Mouse (Mus musculus) CH12F3 (cell line): ENCODE results near the gene Rps6ka5.

Experiments
- in situ Hi-C: fragments of 300-500 bp; cut with MboI; formaldehyde crosslinking; loops from 2 replicates; pipeline ENCODE4 v1.14.3; 2020; ENCODE audit warnings: low sequenced_read_pairs

Rps6ka5 gene

DNA sequence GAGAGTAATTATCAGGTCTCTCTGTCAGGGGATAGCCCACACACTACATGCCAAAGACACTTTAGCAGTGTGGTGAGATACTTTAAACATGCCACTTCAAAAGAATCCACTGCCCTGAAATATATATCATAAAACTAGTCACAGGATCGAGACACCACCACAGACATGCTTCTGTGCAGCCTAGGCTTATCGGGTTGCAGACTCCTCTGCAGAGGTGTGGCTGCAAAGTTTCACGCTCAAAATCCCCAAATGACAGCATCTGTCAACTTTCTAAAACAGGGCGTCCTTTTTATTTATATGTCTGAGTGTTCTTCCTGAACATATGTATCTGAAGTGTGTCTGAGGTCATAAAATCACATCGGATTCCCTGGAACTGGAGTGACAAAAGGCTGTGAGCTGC is 117.7 kb downstream of the Rps6ka5 start:
- in situ Hi-C loops, result no loop called here

DNA sequence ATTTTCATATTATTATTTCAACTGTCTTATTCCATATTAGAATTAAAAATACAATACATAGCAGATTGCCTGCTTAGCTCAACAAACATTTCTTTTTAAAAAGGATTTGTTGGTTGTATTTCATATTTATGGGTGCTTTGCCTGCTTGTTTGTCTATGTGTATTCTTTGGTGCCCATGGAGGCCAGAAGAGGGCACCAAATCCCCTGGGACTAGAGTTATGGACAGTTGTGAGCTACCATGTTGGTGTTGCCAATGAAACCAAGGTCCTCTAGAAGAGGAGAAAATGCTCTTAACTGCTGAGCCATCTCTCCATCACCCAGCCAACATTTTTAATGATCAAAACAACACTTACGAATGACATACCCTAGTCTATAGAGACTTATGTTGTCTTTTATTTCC is 120.0 kb downstream of the Rps6ka5 start:
- in situ Hi-C loops, result no loop called here

DNA sequence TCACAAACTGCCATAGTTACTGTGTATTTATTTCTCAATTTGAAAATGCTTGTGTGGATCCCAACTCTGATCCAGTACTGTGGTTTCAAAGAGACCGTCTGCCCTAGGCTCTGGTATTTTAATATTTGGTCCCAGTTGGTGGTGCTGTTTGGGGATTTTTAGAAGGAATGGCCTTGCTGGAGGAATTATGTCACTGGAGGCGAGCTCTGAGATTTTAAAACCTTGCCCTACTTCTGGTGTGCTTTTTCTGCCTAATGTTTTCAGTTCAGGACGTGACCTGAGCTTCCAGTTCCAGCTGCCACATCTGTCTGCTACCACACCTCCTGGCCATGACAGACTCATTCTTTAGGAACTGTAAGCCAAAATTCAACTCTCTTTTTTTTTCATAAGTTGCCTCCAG is 121.2 kb downstream of the Rps6ka5 start:
- in situ Hi-C loops, result no loop called here

DNA sequence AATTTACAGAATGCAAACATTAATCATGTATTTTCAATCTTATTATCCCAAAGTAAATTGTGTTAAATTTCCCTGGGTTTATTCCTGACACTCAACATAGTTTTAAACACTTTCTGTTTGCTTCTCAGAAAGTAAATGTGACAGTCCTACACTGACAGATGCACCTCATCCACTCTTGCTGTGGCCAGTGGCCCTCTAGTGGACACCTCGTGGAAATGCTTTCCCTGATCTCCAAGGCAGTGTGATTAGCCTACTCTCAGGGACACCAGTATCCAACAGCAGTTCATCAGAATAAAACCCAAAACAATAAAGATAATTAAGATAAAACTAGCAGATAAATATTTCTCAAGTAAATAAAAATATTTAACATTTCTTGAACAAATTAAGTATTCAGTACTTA is 122.2 kb downstream of the Rps6ka5 start:
- in situ Hi-C loops, result no loop called here

DNA sequence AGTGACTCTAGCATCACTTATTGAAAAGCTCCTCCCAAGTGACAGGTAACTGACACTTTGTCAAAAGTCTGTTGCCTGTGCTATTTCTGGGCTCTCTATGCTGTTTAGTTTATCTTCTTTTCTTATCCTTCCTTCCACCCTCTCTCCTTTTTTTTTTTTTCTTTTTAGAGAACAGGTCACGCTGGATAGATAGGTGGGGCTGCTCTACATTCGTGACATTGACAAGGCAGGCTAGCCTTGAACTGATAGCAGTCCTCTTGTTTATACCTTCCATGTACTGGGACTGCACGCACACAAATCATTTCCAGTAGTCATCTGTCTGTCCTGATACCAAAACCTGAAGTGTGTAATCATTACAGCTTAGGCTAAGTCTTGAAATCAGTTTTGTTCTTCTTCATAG is 132.1 kb downstream of the Rps6ka5 start:
- in situ Hi-C loops, result no loop called here

DNA sequence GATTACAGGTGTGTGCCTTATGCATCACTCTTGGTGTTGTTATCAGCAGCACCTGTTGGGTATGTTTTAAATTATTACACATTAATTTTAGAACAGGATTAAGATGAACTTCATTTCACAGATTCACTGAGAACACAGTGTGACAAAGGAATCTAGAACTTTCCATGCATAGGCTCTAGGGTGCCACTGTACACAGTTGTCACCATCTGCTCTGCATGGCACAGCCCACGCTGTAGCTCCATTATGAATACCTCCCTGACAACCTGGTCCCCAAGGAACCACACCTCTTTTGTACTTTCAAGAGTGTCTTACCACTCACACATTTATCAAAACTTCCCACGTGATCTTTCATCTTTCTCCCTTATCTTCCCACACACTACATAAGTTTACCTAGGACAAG is 140.2 kb downstream of the Rps6ka5 start:
- in situ Hi-C loops, result no loop called here

DNA sequence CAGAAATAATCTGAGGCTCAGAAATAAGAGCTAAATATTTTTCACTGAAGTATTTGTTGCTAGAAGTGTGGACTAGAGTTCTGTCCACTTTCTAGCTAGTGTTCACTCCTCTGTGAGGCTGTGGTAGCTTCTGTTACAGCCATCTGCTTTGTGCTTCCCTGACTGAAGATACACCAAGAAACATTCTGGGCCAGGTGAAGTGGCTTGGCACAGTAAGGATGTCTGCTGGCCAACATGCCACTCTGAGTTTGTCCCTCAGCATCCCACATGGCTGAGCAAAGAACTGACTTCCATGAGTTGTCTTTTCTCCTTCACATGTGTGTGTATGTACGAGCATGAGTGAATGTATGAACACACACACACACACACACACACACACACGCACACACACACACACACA is 147.6 kb downstream of the Rps6ka5 start:
- in situ Hi-C loops, result loop anchor here (5.0 kb wide), 1 partner anchor 263 kb away; no protein-coding TSS in a partner anchor

DNA sequence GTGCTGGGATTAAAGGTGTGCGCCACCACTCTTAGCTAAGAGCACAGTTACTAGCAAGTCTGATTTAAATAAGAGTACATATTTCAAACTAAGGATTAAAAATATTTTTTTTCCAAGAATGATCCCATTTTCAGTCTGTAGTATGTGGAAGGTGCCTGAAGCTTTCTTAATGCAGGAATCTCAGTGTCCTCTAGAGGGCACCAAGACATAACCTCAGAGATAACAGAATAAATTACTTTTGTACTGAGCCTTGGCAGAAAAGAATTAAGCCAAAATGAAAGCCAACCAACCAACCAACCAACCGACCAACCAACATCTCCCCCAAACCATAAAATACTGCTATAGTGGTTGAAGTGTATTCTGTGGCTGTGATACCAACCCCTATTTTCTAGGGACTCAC is 148.5 kb downstream of the Rps6ka5 start:
- in situ Hi-C loops, result loop anchor here (5.0 kb wide), 1 partner anchor 264 kb away; no protein-coding TSS in a partner anchor

DNA sequence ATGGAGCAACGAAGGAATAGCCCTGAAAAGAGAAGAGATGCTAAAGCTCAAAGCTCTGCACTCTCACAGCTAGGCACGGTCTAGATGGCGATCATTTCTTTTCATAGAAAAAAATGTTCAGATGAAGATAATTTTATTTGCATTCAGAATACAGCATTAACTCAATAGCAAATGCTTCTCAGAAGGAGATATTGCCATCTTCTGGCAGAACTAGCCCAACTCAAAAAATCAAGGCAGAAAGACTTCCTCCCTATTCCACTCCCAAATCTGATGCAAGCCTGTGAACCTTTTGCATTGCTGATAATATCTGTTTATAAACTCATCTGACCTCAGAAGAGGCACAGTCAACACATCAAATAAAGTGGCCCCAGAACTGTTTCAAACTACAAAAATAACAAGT is 151.0 kb downstream of the Rps6ka5 start:
- in situ Hi-C loops, result loop anchor here (5.0 kb wide), 1 partner anchor 267 kb away; no protein-coding TSS in a partner anchor

DNA sequence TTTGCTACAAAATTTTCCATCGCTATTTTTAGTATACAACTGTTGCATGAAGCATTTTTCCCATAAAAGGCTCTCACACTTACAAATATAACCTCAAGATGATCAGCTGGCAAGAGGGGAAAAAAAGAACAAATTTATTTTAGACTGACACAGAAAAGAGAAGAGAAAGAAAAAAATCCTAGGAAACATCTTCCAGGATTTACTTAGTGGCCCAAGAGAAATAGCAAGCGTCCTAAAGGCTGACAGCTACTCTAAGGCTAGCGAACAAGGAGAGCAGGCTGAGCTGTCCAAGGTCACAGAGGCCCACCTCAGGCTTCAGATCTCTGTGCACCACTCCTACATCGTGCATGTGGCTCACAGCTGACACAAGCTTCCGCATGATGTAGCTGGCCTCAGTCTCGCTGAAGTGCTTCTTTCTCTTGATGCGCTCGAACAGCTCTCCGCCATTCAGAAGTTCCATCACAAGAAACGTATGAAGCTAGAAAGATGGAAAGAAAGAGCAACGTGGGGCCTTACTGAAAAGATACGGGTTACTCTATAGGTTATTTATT is 156.2 kb downstream of the Rps6ka5 start:
- in situ Hi-C loops, result no loop called here

DNA sequence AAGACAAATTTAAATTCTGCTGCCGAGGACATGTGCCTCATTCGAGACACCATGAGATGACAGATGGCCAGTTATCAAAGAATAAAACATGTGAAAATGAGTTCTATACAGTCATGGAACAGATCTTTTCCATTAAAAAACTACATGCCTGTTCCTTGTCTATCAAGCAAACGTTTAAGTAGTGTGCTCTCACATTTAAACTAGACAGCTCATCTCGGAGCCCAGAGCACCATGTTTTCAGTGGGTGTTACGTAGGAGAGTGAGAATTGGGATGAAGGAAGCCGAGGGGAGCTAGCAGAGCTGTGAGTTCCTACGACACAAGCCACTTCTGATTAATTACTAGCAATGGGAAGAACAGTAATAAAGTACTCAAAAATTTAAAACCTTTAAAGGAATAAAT is 158.0 kb downstream of the Rps6ka5 start:
- in situ Hi-C loops, result no loop called here

DNA sequence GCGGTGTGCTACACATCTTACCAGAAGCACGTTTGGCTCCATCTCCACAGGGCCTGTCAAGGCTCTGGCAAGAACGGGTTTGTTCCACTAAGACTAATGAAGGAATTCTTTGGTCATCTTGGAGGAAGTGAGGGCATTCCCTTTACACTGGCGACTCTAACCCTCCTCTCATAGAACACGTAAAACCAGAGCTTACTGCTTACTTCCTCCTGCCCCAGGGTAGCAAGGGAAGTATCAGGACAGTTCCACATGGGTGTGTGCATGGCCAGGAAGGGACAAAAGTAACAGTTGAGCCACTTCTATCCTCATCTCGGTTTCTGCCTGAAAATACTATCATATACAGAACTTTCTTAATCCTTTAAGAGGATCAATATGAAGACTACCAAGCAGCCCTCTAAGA is 158.7 kb downstream of the Rps6ka5 start:
- in situ Hi-C loops, result no loop called here

DNA sequence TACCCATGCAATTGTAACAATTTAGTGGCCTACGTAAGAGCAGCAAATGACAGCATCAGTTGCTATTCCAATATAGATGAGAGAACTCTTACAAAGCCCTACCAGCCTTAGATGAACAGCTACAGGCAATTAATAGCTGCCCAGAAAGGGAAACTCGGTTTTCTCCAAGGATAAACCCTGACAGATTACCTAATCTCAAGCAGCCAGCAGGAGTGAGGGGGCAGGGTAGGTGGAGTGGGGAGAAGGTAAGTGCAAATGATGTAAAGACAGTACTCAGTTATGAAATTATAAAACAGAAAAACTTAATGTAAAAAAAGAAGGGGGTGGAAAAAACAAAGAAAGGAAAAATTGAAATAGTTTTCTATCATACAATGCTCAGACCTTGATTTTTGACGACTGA is 159.2 kb downstream of the Rps6ka5 start:
- in situ Hi-C loops, result no loop called here

DNA sequence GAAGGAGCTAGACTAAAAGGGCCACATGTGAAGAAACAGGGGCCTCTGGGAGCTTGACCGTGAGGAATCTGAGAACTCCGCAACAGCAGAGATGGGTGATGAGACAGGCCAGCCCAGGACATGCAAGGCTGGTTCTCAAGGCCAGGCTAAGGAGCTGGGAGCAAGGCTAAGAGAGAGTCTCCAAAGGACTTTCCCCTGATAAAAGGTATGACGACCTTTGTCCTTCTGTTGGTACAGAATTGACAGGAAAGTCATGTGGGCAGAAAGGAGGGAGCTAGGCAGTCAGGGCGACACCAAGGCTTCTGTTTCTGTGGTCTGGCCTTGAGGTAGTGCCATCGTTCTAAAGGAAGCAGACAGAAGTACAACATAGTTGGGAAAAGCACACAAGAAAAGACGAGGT is 173.1 kb downstream of the Rps6ka5 start:
- in situ Hi-C loops, result no loop called here

DNA sequence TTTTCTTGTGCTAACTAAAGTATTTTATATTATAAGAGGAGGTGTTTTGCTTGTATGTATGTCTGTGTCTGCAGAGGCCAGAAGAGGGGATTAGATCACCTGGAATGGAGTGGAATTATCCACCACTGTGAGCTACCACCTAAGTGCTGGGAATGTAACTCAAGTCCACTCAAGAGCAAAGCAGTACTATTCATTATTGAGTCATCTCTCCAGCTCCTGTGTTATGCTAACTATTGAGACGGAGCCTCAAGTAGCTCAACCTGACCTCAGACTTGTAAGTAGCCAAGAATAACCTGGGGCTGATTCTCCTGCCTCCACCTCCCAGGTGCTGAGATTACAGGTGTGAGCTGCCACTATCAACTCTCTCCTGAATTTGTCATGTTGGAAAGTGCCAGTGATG is 174.8 kb downstream of the Rps6ka5 start:
- in situ Hi-C loops, result no loop called here

DNA sequence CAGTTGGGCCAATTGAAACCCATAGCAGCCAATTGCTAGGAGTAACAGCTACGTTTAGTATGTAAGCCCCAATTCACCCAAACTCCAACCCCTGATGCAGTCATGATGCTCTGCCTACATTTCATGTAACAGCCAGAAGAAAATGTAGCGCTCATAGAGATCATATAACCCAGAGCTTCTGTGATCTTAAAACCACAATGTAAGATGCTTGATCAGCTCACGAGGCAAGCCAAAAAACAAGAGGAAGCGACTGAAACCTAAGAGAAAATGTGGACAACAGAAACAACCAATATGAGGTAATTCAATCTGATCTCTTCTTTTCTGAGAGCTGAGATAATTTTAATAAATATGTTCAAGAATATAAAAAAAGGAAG is 182.6 kb downstream of the Rps6ka5 start:
- in situ Hi-C loops, result no loop called here

DNA sequence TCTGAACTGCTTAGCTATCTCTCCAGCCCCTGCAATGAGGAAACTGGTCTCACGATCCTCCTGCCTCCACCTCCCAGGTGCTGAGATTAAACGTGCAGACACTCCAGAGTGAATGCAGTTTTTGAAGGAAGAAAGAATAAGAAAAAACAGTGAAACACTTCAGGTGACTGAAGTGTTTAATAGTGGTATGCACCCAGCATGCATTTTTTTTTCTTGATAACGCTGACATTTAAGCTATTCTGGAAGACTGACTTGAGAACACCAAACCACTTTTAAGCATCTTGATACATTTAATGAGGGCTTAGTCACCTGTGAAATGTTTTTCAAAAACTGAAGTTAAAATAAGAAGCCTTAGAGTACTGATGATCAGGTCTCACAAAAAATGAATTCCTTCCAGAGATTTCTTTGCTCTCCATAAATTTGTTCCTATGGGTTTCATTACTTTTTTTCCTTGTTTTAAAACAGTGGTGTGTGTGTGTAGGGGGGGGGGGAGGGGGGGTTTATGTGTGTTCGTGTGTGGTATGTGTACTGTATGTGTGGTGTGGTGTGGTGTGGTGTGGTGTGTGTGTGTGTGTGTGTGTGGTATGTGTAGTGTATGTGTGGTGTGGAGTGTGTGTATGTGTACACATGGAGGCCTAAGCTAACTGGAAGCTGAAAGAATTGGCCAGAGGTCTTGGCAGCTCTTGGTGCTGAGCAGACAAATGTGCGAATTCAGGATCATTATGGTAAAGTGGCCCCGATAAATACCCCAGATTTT is 183.2 kb downstream of the Rps6ka5 start:
- in situ Hi-C loops, result no loop called here

DNA sequence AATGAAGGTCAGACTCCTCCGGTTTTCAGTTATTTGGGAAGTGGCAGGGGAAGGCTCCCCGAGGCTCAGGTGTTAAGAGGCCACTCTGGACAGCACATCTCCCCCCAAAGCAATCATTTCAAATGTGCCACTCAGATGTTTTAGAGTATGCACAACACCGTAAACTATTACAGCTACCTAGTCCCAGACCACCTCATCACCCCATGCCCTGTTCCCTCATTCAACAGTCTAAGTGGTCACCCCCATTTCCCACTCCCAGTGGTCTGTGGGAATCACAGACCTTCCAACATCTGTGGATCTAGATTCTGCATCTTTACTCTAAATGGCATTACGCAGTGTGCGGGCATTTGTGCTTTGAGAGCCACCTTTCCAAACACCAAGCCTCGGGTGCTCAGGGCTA is 184.3 kb downstream of the Rps6ka5 start:
- in situ Hi-C loops, result no loop called here

DNA sequence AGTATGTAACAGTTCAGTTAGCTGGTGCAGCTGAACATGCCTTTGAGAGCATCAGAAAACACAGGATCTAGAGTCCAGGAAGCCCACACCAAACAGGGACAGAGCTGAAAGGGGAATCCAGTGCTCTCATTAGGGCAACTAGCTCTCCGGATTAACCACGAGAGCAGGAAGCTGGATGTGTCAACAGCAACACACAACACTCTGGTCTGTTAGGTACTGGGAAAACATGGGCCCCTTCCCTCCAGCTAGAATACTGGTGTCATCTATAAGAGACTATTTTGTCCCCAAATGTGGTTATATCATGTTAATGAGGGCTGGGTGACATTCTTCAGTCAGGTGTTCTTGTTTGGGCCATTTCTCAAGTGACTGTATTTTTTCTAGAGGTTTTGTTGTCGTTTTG is 184.7 kb downstream of the Rps6ka5 start:
- in situ Hi-C loops, result no loop called here

DNA sequence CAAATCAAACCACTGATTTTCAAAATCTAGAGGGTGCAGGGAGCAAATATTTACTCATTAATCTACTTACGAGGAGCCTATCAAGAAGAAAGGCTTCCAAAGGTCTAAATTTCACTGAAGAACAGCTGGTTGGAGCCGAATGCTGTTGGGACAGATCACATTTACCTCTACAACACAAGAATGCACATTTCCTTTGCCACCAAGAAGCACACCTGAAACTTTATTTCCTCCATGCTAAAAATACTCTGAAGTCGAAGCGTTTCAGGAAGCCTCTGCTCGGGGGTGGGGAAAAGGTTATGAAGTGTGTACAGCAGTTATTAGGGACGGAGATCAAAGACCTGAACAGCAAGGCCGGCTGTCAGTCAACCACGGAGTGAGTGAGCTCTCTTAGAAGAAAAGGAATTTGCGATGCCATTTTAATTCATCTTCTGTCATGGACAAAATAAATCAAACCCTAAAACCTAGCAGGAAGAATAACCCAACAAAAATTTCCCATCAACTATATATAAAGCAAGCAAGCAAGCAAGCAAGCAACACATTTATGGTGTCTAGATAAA is 187.5 kb downstream of the Rps6ka5 start:
- in situ Hi-C loops, result no loop called here

DNA sequence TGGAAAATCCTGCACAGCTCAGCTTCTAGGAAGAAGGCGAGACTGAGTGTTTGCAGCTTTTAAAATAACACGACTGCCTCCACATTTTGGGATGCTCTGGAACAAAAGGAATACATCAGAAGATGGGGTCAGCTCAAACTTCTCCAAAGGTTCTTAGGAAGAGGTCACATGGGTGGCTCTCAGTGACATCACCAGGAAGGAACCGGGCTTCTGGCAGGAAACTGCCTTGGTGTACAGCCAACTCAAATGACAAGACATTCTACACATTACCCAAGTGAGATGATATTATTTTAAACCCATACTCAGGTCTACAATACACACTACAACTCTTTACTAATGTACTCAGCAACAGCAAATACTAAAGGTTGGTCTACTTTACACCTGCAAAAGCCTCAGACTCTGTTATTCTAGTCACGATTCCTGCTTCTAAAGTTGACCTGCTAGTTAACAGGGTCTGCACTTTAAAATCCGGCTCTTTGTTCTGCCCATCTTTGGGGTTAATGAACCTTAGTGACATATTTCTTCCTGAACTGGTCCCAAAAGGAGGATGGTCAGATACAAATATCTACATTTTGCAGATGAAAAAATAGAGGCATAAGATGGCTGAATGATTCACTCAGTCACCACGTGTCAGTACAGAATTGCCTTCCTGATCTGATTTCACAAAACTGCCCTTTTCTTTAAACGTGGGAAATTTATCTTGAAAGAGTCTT is 188.2 kb downstream of the Rps6ka5 start:
- in situ Hi-C loops, result no loop called here

DNA sequence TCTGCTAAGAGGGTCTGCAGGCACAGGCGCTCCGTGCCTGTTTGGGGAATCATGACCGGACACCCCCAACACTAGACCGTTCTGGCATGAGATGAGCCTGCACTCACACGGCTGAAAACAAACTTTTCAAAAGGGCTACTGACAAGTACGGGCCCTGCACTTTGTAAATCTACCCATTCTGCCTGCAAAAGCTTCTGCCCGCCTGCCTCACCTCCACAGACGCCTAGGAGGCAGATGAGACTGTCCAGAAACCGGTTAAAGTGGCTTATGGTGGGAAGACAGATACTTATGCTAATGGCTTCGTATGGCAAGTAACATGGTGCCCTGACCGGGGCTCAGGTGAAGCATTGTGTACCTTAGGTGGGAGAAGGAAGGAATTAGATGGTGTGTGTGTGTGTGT is 189.7 kb downstream of the Rps6ka5 start:
- in situ Hi-C loops, result no loop called here
